Mouse (Mus musculus) layer of hippocampus, postnatal 25 days (tissue): ENCODE data around the gene Zfp385a. TPM values are rescaled to one million over a fixed set of nuclear protein-coding genes. Genes with fewer than 3 reads are reported as not detected.

Source experiments
- DNase-seq, 2 experiments: peaks; one replicate each; pipeline ENCODE4 v3.0.0; 2022; ENCODE audit warnings: mixed read lengths in 2 of 2, low spot score in 1 of 2; ENCODE audit errors: extremely low spot score in 1 of 2
- total RNA-seq, 2 experiments: library from RNA; stranded (reverse); gene quantifications; 2 replicates each; pipeline ENCODE4 v1.2.3; 2021

The Zfp385a gene
- total RNA-seq = 10 to 100 TPM; 40.7 to 45.0 TPM

DNA sequence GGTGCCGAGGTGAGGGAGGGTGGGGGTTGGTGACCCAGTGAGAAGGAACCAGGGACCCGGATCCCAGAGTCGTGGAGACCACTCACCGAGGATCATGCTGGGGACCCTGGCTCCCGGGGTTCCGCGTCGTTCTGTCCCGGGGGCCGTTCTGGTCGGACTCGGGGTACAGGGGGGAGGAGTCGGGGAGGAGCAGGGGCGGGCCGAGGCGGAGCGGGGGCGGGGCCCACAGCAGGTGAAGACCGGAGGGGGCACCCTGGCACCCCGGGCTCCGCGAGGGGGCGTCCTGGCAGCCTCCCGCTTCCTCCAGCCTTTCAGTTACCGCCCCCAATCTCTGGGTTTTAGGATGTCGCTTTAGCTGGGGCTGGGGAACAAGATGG lies at the start of gene Zfp385a:
Gene Zfp385a, minus strand, starts transcription at position 133 of the 377 bp plus-strand sequence.
- peak; percentile 60 to 65 for DNase-seq

DNA sequence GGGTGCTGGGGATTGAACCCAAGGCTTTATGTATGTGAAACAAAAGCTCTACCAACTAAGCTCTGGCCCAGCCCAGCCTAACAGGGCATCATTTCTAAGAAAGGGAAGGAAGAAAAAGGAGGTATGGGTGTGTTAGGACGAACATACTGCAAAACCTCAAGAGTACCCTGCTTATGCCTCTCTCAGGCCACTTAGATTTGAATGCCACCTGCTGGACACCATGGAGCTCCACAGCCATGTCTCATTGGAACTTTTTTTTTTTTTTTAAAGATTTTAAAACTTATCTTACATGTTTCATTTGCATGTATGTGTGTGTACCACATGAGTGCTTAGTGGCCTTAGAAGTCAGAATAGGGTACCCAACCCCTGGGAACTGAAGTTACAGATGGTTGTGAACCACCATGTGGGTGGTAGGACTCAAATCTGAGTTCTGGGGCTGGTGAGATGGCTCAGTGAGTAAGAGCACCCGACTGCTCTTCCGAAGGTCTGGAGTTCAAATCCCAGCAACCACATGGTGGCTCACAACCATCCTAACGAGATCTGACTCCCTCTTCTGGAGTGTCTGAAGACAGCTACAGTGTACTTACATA lies 48.8 kb upstream of the Zfp385a start:
- no peak for DNase-seq

DNA sequence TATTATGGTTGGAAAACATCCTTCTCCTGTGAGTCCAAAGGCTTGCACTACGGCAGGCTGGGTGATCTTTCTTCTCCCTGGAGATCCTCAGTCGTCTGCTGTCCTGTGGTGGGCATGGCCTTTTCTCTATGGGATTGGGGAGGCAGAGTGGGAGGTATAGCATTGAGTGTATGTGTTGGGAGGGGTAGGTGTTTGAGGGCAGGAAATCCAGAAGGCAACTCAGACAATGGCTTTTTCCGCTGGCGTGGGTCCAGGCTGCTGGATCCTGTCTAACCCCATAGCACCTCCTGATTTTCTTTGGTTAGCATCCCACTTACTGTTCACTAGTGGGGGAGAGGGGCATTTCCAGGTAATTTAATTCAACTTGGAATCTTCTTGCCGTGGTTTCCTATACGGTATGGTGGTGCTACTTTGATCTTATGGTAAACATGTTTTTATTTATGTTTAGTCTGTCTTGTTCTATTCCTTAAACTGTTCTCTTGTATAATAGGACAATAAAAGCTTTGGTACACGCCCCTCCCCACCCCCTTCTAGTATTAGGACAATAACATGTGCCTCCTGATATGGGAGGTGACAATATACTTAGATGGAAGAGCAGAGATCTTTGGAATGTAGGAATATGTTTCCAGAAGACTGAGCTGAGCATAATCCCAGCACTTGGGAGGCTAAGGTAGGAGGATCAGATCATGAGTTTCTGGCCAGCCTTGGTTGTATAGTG lies 44.0 kb upstream of the Zfp385a start:
- no peak for DNase-seq

- DNase-seq = no peak
Observed at GRCm38 (mm10) chr15:103382795-103383406, 43.0 kb upstream of the Zfp385a start.

- DNase-seq = no peak
Observed at GRCm38 (mm10) chr15:103382075-103382474, 42.2 kb upstream of the Zfp385a start.

DNA sequence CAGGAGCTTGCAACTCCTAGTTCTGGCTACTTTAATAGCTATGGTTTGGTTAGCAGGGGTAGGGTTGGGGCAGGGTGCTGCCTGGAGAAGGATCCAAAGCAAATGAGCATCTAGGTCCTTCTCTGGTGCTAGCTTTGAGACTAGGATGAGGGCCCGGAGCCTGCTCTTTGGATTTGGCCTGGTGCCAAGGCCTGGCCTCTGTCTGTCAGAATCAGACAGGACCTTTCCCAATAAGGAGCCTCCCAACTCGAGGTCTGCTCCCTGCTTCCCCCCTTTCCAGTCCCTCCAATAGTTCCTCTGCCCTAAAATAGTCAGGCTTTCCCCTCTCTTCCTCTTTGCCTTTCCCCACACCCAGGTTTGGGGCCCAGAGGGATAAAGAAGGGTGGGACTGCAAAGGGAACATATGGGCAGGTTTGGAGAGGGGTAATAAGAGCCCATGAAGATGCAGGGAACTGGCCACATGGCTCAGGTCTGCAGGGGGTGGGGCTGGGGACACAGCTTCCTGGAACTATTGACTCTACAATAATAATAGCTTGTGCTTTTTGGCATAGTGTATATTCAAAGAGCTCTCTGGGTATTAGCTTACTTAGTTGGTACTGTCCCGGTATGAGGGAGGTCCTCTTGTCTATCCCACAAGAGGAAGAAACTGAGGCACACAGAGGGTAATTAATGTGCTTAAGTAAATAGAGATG lies 38.9 kb upstream of the Zfp385a start:
- DNase-seq = no peak

- DNase-seq = no peak
Observed at GRCm38 (mm10) chr15:103377752-103378664, 38.1 kb upstream of the Zfp385a start.

GRCm38 (mm10) chr15:103376837-103377269 lies 37.0 kb upstream of the Zfp385a start:
- no peak for DNase-seq

- no peak for DNase-seq
Observed at GRCm38 (mm10) chr15:103375112-103375800, 35.4 kb upstream of the Zfp385a start.

DNA sequence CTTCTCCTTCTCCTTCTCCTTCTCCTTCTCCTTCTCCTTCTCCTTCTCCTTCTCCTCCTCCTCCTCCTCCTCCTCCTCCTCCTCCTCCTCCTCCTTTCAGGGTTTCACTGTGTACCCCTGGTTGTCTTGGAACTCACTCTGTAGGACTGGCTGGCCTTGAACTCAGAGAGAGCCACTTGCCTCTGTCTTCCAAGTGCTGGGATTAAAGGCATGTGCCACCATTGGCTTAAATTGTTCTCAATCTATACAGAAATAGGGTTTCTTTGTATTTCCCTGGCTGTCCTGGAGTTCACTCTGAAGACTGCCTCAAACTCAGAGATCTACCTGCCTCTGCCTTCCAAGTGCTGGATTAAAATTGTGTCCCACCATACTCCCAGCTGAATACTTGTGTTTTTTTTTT lies 32.6 kb upstream of the Zfp385a start:
- DNase-seq = no peak

GRCm38 (mm10) chr15:103371741-103372140 lies 31.8 kb upstream of the Zfp385a start:
- no peak for DNase-seq

- DNase-seq = no peak
Observed at GRCm38 (mm10) chr15:103371208-103371607, 31.3 kb upstream of the Zfp385a start.

GRCm38 (mm10) chr15:103370462-103370861 lies 30.6 kb upstream of the Zfp385a start:
- DNase-seq = no peak

DNA sequence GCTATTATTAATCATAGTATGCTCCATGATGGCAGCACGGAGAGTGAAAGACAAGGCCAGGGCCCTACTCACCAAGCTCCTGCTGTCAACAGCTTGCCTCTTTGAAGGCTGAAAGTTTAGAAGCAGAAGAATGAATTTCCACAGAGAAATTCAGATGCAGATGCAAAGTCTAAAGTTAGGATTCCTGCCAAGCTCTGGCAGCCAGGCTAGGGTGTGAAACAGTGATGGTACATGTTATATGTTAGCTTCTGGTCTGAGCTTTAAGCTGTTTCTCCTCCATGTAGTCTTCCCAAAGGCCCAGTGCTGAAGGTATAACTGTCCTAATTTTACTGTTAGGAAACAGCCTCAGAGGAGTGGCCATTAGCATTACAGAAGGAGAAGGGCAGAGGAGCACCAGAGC lies 29.2 kb upstream of the Zfp385a start:
- no peak for DNase-seq

- no peak for DNase-seq
Observed at GRCm38 (mm10) chr15:103368179-103368940, 28.5 kb upstream of the Zfp385a start.

- DNase-seq = no peak
Observed at GRCm38 (mm10) chr15:103366376-103367149, 26.7 kb upstream of the Zfp385a start, which contains the start of gene Itga5. TSS of gene Itga5 (minus strand) at chr15:103366763.

GRCm38 (mm10) chr15:103365471-103366375 lies 25.8 kb upstream of the Zfp385a start:
- no peak for DNase-seq
